Mouse (Mus musculus): ENCODE measurements around the gene Mup13. TPM values are rescaled to one million over a fixed set of nuclear protein-coding genes. Genes with fewer than 3 reads are reported as not detected.
"Not testable (repeated sequence)": the region's sequence is repeated elsewhere in the genome, so short reads cannot be mapped to it uniquely, and the experiment has no call there.

Gene Mup13
- polyA plus RNA-seq (2012; rRNA removed): not detected in 2 replicates

DNA sequence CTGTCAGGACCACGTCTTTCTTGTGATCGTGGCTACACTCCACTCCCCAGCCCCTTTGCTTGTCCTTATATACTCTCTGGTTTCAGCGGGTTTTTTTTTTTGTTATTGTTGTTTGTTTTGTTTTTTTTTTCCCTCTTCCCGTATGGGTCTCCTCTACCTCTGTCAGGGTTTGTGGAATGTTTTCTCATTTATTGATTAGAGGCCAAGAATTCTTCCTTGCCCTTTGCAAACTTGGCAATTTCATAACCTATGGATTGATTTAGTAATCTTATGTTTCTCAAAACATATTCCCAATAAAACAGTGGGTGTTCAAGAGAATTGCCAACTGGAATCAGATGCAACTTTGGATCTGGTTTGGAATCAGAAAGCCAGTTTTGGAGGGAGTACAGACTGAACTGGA lies at the start of gene Mup13:
Mup13 (minus strand) TSS at position 101 of the 400 bp plus-strand sequence.
- not testable (repeated sequence) for H3K4me1 ChIP-seq (ENCODE audit: control insufficient read depth, insufficient read depth, low read length); H3K36me3 ChIP-seq (ENCODE audit: control insufficient read depth, insufficient read depth, low read length); H3K4me3 ChIP-seq (ENCODE audit: insufficient read depth, low read depth, low read length); H3K27ac ChIP-seq (ENCODE audit: insufficient read depth, low read depth, low read length); DNase-seq; H3K27me3 ChIP-seq (replicated peaks; ENCODE audit: control insufficient read depth, insufficient read depth, low read length)
- 72% methylated on average over 4 of the region's 4 CpGs for WGBS

Other genes starting within 250 kb of the Mup13 start
- 0.81 and 0.99 TPM in 2 replicates for gene Mup14, start 75.7 kb upstream of the Mup13 start, polyA plus RNA-seq (2012; rRNA removed)
- gene Mup15, start 211.5 kb upstream of the Mup13 start, polyA plus RNA-seq (2012; rRNA removed): not detected in 2 replicates

Data from kidney, adult 2 months (tissue).